Mouse (Mus musculus) MEL (cell line): ENCODE results near the gene Vps4b. TPM values are rescaled to one million over a fixed set of nuclear protein-coding genes. Genes with fewer than 3 reads are reported as not detected.

ENCODE experiments used
- DNase-seq: peaks from one replicate; pipeline ENCODE4 v3.0.0; 2011; ENCODE audit warnings: low read depth, low spot score
- H3K27ac ChIP-seq: 2 replicates; pipeline ENCODE4 v1.5.1; 2012; ENCODE audit warnings: low read depth, mild to moderate bottlenecking, control low read depth, low read length, moderate library complexity; ENCODE audit not compliant: control insufficient read depth
- H3K27me3 ChIP-seq, 2 experiments: fragments of 150-350 bp in 1 of 2; sonication (generic) in 1 of 2; 2 replicates each; pipeline ENCODE4 v1.6.1; 2012; ENCODE audit warnings: low read length in 2 of 2, mild to moderate bottlenecking in 2 of 2, improper control_type of control experiment in 1 of 2, moderate library complexity in 1 of 2; ENCODE audit not compliant: insufficient read depth in 2 of 2, control insufficient read depth in 1 of 2
- H3K36me3 ChIP-seq, 2 experiments: 2 replicates each; pipeline ENCODE4 v1.6.1; 2012 to 2014; ENCODE audit warnings: low read length in 2 of 2, improper control_type of control experiment in 1 of 2, inconsistent platforms in 1 of 2, mild to moderate bottlenecking in 1 of 2; ENCODE audit not compliant: insufficient read depth in 2 of 2, control insufficient read depth in 1 of 2
- H3K4me1 ChIP-seq, 2 experiments: fragments of 150-350 bp in 1 of 2; sonication (generic) in 1 of 2; 2 replicates each; pipeline ENCODE4 v1.6.1; 2012; ENCODE audit warnings: low read length in 2 of 2, improper control_type of control experiment in 1 of 2, mild to moderate bottlenecking in 1 of 2; ENCODE audit not compliant: insufficient read depth in 2 of 2, control insufficient read depth in 1 of 2
- H3K4me3 ChIP-seq, 2 experiments: fragments of 150-350 bp in 1 of 2; sonication (generic) in 1 of 2; 2 replicates each; pipeline ENCODE4 v1.5.1; 2012; ENCODE audit warnings: low read depth in 2 of 2, low read length in 2 of 2, mild to moderate bottlenecking in 2 of 2, moderate library complexity in 2 of 2, control low read depth in 1 of 2, improper control_type of control experiment in 1 of 2; ENCODE audit not compliant: control insufficient read depth in 1 of 2, insufficient read depth in 1 of 2
- H3K79me2 ChIP-seq: 2 replicates; pipeline ENCODE4 v1.6.1; 2012; ENCODE audit warnings: mild to moderate bottlenecking, low read length, moderate library complexity; ENCODE audit not compliant: control insufficient read depth, poor library complexity, insufficient read depth
- H3K9ac ChIP-seq: 2 replicates; pipeline ENCODE4 v1.6.1; 2012; ENCODE audit warnings: low read depth, mild to moderate bottlenecking, control low read depth, low read length, moderate library complexity; ENCODE audit not compliant: control insufficient read depth, poor library complexity, severe bottlenecking
- H3K9me3 ChIP-seq: fragments of 150-350 bp; sonication (generic); replicated peaks from 2 replicates; pipeline ENCODE4 v1.6.1; 2012; ENCODE audit warnings: mild to moderate bottlenecking, low read length, improper control_type of control experiment, moderate library complexity; ENCODE audit not compliant: insufficient read depth
- BHLHE40 ChIP-seq: IDR thresholded peaks from 2 replicates; pipeline ENCODE4 v1.6.1; 2012; ENCODE audit warnings: low read depth, mild to moderate bottlenecking, inconsistent platforms, low read length, improper control_type of control experiment, borderline replicate concordance
- CHD1 ChIP-seq: IDR thresholded peaks from 2 replicates; pipeline ENCODE4 v1.6.1; 2012; ENCODE audit warnings: low read depth, mild to moderate bottlenecking, inconsistent platforms, low read length, improper control_type of control experiment
- CTCF ChIP-seq, 3 experiments: IDR thresholded peaks in 2 of 3; conservative IDR thresholded peaks in 1 of 3; 2 replicates each; pipeline ENCODE4 v1.5.1; 2011 to 2012; ENCODE audit warnings: low read length in 3 of 3, low read depth in 2 of 3, mild to moderate bottlenecking in 2 of 3, improper control_type of control experiment in 1 of 3, inconsistent platforms in 1 of 3, mixed read lengths in 1 of 3, moderate library complexity in 1 of 3; ENCODE audit not compliant: control insufficient read depth in 1 of 3, insufficient read depth in 1 of 3, poor library complexity in 1 of 3, severe bottlenecking in 1 of 3
- E2F4 ChIP-seq: IDR thresholded peaks from 2 replicates; pipeline ENCODE4 v1.6.1; 2011; ENCODE audit warnings: low read depth, low read length, improper control_type of control experiment, borderline replicate concordance
- ELF1 ChIP-seq: IDR thresholded peaks from 2 replicates; pipeline ENCODE4 v1.6.1; 2014; ENCODE audit warnings: low read depth, mild to moderate bottlenecking, inconsistent platforms, low read length, improper control_type of control experiment, moderate library complexity
- EP300 ChIP-seq, 2 experiments: IDR thresholded peaks; 2 replicates each; pipeline ENCODE4 v1.6.1; 2011; ENCODE audit warnings: improper control_type of control experiment in 2 of 2, low read length in 2 of 2, low read depth in 1 of 2, mild to moderate bottlenecking in 1 of 2
- ETS1 ChIP-seq: IDR thresholded peaks from 2 replicates; pipeline ENCODE4 v1.6.1; 2012; ENCODE audit warnings: low read depth, mild to moderate bottlenecking, inconsistent platforms, low read length, improper control_type of control experiment, moderate library complexity
- GATA1 ChIP-seq: IDR thresholded peaks from 2 replicates; pipeline ENCODE4 v1.6.1; 2011; ENCODE audit warnings: low read depth, low read length, improper control_type of control experiment
- KAT2A ChIP-seq: conservative IDR thresholded peaks from 2 replicates; pipeline ENCODE4 v1.6.1; 2012; ENCODE audit warnings: low read depth, low read length, improper control_type of control experiment, inconsistent platforms
- MAX ChIP-seq: IDR thresholded peaks from 2 replicates; pipeline ENCODE4 v1.6.1; 2011; ENCODE audit warnings: low read length, improper control_type of control experiment
- MXI1 ChIP-seq: IDR thresholded peaks from 2 replicates; pipeline ENCODE4 v1.6.1; 2011; ENCODE audit warnings: mild to moderate bottlenecking, low read depth, low read length, improper control_type of control experiment
- MYB ChIP-seq: IDR thresholded peaks from 2 replicates; pipeline ENCODE4 v1.6.1; 2011; ENCODE audit warnings: mild to moderate bottlenecking, low read depth, low read length, improper control_type of control experiment
- NRF1 ChIP-seq: IDR thresholded peaks from 2 replicates; pipeline ENCODE4 v1.6.1; 2014; ENCODE audit warnings: low read depth, mild to moderate bottlenecking, inconsistent platforms, low read length, improper control_type of control experiment, moderate library complexity; ENCODE audit not compliant: poor library complexity, insufficient read depth, severe bottlenecking
- RCOR1 ChIP-seq: IDR thresholded peaks from 2 replicates; pipeline ENCODE4 v1.6.1; 2012; ENCODE audit warnings: low read depth, mild to moderate bottlenecking, inconsistent platforms, low read length, improper control_type of control experiment
- TBP ChIP-seq: IDR thresholded peaks from 2 replicates; pipeline ENCODE4 v1.8.0; 2011; ENCODE audit warnings: low read depth, low read length, improper control_type of control experiment
- TCF12 ChIP-seq: IDR thresholded peaks from 2 replicates; pipeline ENCODE4 v1.6.1; 2014; ENCODE audit warnings: low read depth, mild to moderate bottlenecking, inconsistent platforms, low read length, improper control_type of control experiment, moderate library complexity
- UBTF ChIP-seq: IDR thresholded peaks from 2 replicates; pipeline ENCODE4 v1.6.1; 2012; ENCODE audit warnings: low read depth, mild to moderate bottlenecking, inconsistent platforms, low read length, improper control_type of control experiment, moderate library complexity, borderline replicate concordance; ENCODE audit not compliant: insufficient read depth
- USF2 ChIP-seq, 2 experiments: IDR thresholded peaks; 2 replicates each; pipeline ENCODE4 v1.6.1; 2011 to 2012; ENCODE audit warnings: improper control_type of control experiment in 2 of 2, low read length in 2 of 2, borderline replicate concordance in 1 of 2, inconsistent platforms in 1 of 2, low read depth in 1 of 2, mild to moderate bottlenecking in 1 of 2; ENCODE audit not compliant: insufficient read depth in 1 of 2
- ZKSCAN1 ChIP-seq: IDR thresholded peaks from 2 replicates; pipeline ENCODE4 v1.6.1; 2012; ENCODE audit warnings: low read depth, mild to moderate bottlenecking, inconsistent platforms, low read length, improper control_type of control experiment, moderate library complexity
- polyA plus RNA-seq, 2 experiments: library from polyadenylated mRNA; stranded (reverse) in 1 of 2; unstranded in 1 of 2; fragments of >175 nt in 1 of 2; fragments of >200 nt in 1 of 2; gene quantifications; 2 replicates each; pipeline versions ENCODE4 v1.2.1 to v1.2.4; 2012; ENCODE audit warnings: low replicate concordance in 2 of 2, low read depth in 1 of 2; ENCODE audit not compliant: insufficient read length in 2 of 2, insufficient read depth in 1 of 2, missing spikeins in 1 of 2
- total RNA-seq: library from RNA; depleted of rRNA; stranded (reverse); fragments of 300-350 nt; gene quantifications from 2 replicates; pipeline ENCODE4 v1.2.3, GENCODE M21; 2012

Vps4b gene
- total and polyA plus RNA-seq, 3 experiments: 43.9 to 91.1 (median 80.4) TPM

DNA sequence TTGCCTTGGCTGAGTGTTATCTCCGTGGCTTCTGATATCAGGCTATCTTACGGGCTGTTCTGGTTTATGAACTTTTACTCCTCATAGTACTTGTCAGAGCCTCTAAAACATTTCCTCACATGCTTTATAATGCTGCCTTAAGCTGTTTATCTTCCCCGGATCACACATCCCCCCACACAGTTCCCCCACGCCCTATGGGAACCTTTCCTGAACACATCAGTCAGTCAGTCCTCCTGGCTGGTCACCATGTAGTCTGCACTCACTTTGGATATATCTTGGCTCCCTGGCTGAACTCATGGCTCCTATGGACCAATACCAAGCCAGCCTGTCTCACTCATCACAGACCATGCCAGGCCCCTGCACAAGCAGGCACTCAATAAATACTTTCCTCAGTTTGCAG, 39.9 kb downstream of the Vps4b start:
- peak; percentile 47; the same call in 1 of the 2 replicates for TF ChIP-seq RCOR1
- TF ChIP-seq GATA1: peak; percentile 82
- no peak for TF ChIP-seq BHLHE40
- 0 out of 2 replicates have a peak, but pooled peaks have one; percentile 19 for TF ChIP-seq MAX
- TF ChIP-seq CHD1: no peak
- TF ChIP-seq TCF12: 0 out of 2 replicates have a peak, but pooled peaks have one; percentile 6
- 0 out of 4 replicates have a peak, but pooled peaks of 1 of the 2 experiments have one; percentile 24 for TF ChIP-seq EP300 (IDR thresholded peaks at IDR 0.05; ENCODE audit: low read depth in 1 of 2, low read length in 2 of 2)
- peak; percentile 71; the same call in 1 of the 2 replicates for TF ChIP-seq MXI1
- peak; percentile 26; the same call in 1 of the 2 replicates for TF ChIP-seq ETS1
- Histone ChIP-seq H3K27me3 (no peaks in the 10 kb centered on the region), H3K9ac (no peak overlapping the region), H3K4me3 (no peak overlapping the region), H3K79me2 (peaks cover 12% of the 10 kb centered on the region), H3K9me3 (no peaks in the 10 kb centered on the region), H3K27ac (no peak overlapping the region), H3K4me1 (peaks cover 24 to 27% of the 10 kb centered on the region in 2 experiments), H3K36me3 (peaks cover 5 to 34% of the 10 kb centered on the region in 2 experiments; a peak in 3 of 4 replicates)
- no peak for DNase-seq

DNA sequence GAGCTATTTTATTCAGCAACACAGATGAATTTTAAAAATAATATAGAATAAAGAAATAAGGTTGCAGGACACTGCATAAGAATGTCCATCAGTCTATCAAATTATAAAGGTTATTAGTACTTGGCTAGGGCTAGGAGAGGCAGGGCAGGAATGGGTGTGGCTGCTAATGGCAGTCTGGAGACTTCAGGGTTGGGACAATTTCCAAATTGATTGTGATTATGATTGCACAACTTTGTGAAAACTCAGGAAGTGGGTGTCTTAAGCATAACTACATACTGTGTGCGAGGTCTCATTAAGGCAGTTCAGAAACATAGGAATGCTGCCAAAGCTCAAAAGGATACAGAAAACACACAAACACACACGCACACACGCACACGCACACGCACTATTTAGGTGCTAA, 44.5 kb downstream of the Vps4b start:
- Histone ChIP-seq H3K4me1 (peaks cover 13 to 22% of the 10 kb centered on the region in 2 experiments), H3K27ac (no peak overlapping the region), H3K79me2 (no peaks in the 10 kb centered on the region), H3K27me3 (no peaks in the 10 kb centered on the region), H3K9ac (no peak overlapping the region), H3K36me3 (peaks cover 12 to 26% of the 10 kb centered on the region in 2 experiments), H3K4me3 (no peak overlapping the region), H3K9me3 (no peaks in the 10 kb centered on the region)
- no peak for DNase-seq
- no peak for TF ChIP-seq NRF1
- TF ChIP-seq MXI1: no peak
- TF ChIP-seq MYB: no peak
- TF ChIP-seq BHLHE40: no peak
- TF ChIP-seq USF2 (IDR thresholded peaks at IDR 0.05; ENCODE audit: borderline replicate concordance in 1 of 2, insufficient read depth in 1 of 2, low read depth in 1 of 2, low read length in 2 of 2): no peak
- TF ChIP-seq GATA1: no peak
- no peak for TF ChIP-seq E2F4
- no peak for TF ChIP-seq UBTF
- no peak for TF ChIP-seq KAT2A
- no peak for TF ChIP-seq CTCF (IDR thresholded peaks at IDR 0.05 in 2 of 3, conservative IDR thresholded peaks at IDR 0.05 in 1 of 3; ENCODE audit: control insufficient read depth in 1 of 3, insufficient read depth in 1 of 3, low read depth in 2 of 3, low read length in 3 of 3, poor library complexity in 1 of 3, severe bottlenecking in 1 of 3)
- TF ChIP-seq TBP: no peak
- no peak for TF ChIP-seq RCOR1
- no peak for TF ChIP-seq ZKSCAN1
- 0 out of 4 replicates have a peak, but pooled peaks of 1 of the 2 experiments have one; percentile 17 for TF ChIP-seq EP300 (IDR thresholded peaks at IDR 0.05; ENCODE audit: low read depth in 1 of 2, low read length in 2 of 2)
- peak; percentile 41; the same call in 1 of the 2 replicates for TF ChIP-seq ELF1
